Mouse (Mus musculus): ENCODE measurements around the gene 4933415A04Rik.

- no peak for TF ChIP-seq CTCF (conservative IDR thresholded peaks at IDR 0.05; ENCODE audit: low read length)
- no peak for TF ChIP-seq NANOG (IDR thresholded peaks at IDR 0.05; ENCODE audit: borderline replicate concordance, low read length)
- no peak for TF ChIP-seq POU5F1 (IDR thresholded peaks at IDR 0.05; ENCODE audit: borderline replicate concordance, low read length)
These were observed 27.1 kb upstream of the 4933415A04Rik start for GRCm38 (mm10) chr11:43559515-43560292.
